Mouse (Mus musculus) CH12.LX (cell line): ENCODE data around the gene Slc25a28.

ENCODE experiments used
- CHD2 ChIP-seq: IDR thresholded peaks from 2 replicates; pipeline ENCODE4 v1.6.1; 2011; ENCODE audit warnings: low read length, improper control_type of control experiment
- CTCF ChIP-seq, 2 experiments: IDR thresholded peaks in 1 of 2; conservative IDR thresholded peaks in 1 of 2; 2 replicates each; pipeline ENCODE4 v1.5.1; 2011 to 2012; ENCODE audit warnings: low read depth in 2 of 2, low read length in 2 of 2, improper control_type of control experiment in 1 of 2, inconsistent platforms in 1 of 2, mild to moderate bottlenecking in 1 of 2, moderate library complexity in 1 of 2
- EP300 ChIP-seq: IDR thresholded peaks from 2 replicates; pipeline ENCODE4 v1.6.1; 2011; ENCODE audit warnings: low read length, improper control_type of control experiment
- IRF4 ChIP-seq: IDR thresholded peaks from 2 replicates; pipeline ENCODE4 v1.6.1; 2014; ENCODE audit warnings: low read depth, mild to moderate bottlenecking, inconsistent platforms, low read length, improper control_type of control experiment
- SMC3 ChIP-seq: IDR thresholded peaks from 2 replicates; pipeline ENCODE4 v1.6.1; 2011; ENCODE audit warnings: low read depth, low read length, improper control_type of control experiment

DNA sequence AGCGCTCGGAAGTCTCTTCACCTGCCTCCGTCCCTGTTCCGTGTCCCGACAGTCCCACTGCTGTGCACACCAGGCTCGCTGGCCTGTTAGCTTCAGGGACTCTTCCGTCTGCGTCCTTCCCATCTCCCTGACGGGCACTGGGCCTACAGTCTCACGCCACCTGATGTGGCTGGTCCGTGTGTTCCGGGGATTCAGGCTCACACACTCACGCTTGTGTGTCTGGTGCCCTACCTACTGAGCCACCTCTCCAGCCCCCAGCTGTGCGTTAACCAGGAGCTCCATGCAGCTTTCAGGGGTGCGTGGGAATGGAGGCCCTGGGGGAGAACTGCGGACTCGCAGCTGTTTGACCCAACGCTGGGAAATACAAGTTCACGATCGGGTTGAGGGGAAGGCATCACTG, 49.5 kb upstream of the Slc25a28 start:
- no peak for TF ChIP-seq CHD2
- no peak for TF ChIP-seq EP300
- no peak for TF ChIP-seq CTCF (conservative IDR thresholded peaks at IDR 0.05 in 1 of 2, IDR thresholded peaks at IDR 0.05 in 1 of 2; ENCODE audit: low read depth in 2 of 2, low read length in 2 of 2)
- TF ChIP-seq IRF4: no peak
- TF ChIP-seq SMC3: no peak
